Mouse (Mus musculus) kidney, embryonic 15.5 days (tissue): ENCODE data around the gene Ppm1e. TPM values are rescaled to one million over a fixed set of nuclear protein-coding genes. Genes with fewer than 3 reads are reported as not detected.

Source experiments
- ATAC-seq: fragments of 200-750 bp; cut with Nextera tagmentation; replicated peaks from 2 replicates; pipeline ENCODE4 v1.8.0; 2017; ENCODE audit warnings: moderate TSS enrichment; ENCODE audit not compliant: low FRiP score
- H3K27ac ChIP-seq: fragments of 300-500 bp; sonication (generic); 2 replicates; pipeline ENCODE4 v1.5.1; 2015; ENCODE audit warnings: mild to moderate bottlenecking, inconsistent platforms
- H3K27me3 ChIP-seq: fragments of 300-500 bp; sonication (generic); 2 replicates; pipeline ENCODE4 v1.6.1; 2015; ENCODE audit warnings: inconsistent platforms
- H3K36me3 ChIP-seq: fragments of 300-500 bp; sonication (generic); 2 replicates; pipeline ENCODE4 v1.6.1; 2015; ENCODE audit warnings: inconsistent platforms
- H3K4me1 ChIP-seq: fragments of 300-500 bp; sonication (generic); 2 replicates; pipeline ENCODE4 v1.6.1; 2015; ENCODE audit warnings: inconsistent platforms
- H3K4me2 ChIP-seq: fragments of 300-500 bp; sonication (generic); 2 replicates; pipeline ENCODE4 v1.6.1; 2015; ENCODE audit warnings: moderate library complexity, mild to moderate bottlenecking, inconsistent platforms
- H3K4me3 ChIP-seq: fragments of 300-500 bp; sonication (generic); replicated peaks from 2 replicates; pipeline ENCODE4 v1.5.1; 2015; ENCODE audit warnings: mild to moderate bottlenecking, inconsistent platforms
- H3K9ac ChIP-seq: fragments of 300-500 bp; sonication (generic); 2 replicates; pipeline ENCODE4 v1.6.1; 2015; ENCODE audit warnings: mild to moderate bottlenecking, inconsistent platforms
- H3K9me3 ChIP-seq: fragments of 300-500 bp; sonication (generic); replicated peaks from 2 replicates; pipeline ENCODE4 v1.6.1; 2016; ENCODE audit warnings: inconsistent platforms
- WGBS: fragments of 180-500 bp; shearing (Covaris S2); methylation state at CpG from one replicate; pipeline ENCODE4 v1.1.7; 2015; ENCODE audit warnings: mixed read lengths; 5-methylcytosine and 5-hydroxymethylcytosine counted together
- polyA plus RNA-seq: library from polyadenylated mRNA; unstranded; fragments of >200 nt; fragmentation: Nextera tagmentation; extraction: Ambion mirVana; gene quantifications from 2 replicates; pipeline ENCODE4 v1.2.1, GENCODE M21; 2015

Gene Ppm1e
- polyA plus RNA-seq, 1 experiment from 2014 or later = 2.9 TPM

GRCm38 (mm10) chr11:87357317-87358300 lies 1.2 kb downstream of the Ppm1e start:
- Histone ChIP-seq H3K9me3 (no peaks in the 10 kb centered on the region), H3K27me3 (peaks cover 45% of the 10 kb centered on the region), H3K4me2 (peak overlapping the region; percentile 87), H3K9ac (peak overlapping the region; percentile 43; the same call in 1 of the 2 replicates), H3K27ac (peak overlapping the region; percentile 23; the same call in 1 of the 2 replicates), H3K4me3 (peak overlapping the region; percentile 67), H3K36me3 (no peaks in the 10 kb centered on the region), H3K4me1 (peaks cover 19% of the 10 kb centered on the region)
- WGBS = 4% methylated on average over 31 of the region's 31 CpGs
- peak; percentile 31; the same call in 1 of the 2 replicates for ATAC-seq

- Histone ChIP-seq H3K9ac (no peak overlapping the region), H3K4me2 (no peak overlapping the region), H3K27me3 (peaks cover 29% of the 10 kb centered on the region), H3K36me3 (no peaks in the 10 kb centered on the region), H3K27ac (no peak overlapping the region), H3K9me3 (no peaks in the 10 kb centered on the region), H3K4me1 (peaks cover 19% of the 10 kb centered on the region), H3K4me3 (no peak overlapping the region)
- no peak for ATAC-seq
- WGBS = 86% methylated on average over 1 of the region's 1 CpGs
These were observed 4.0 kb downstream of the Ppm1e start for GRCm38 (mm10) chr11:87354861-87355260.

- Histone ChIP-seq H3K9ac (no peak overlapping the region), H3K27me3 (peaks cover 17% of the 10 kb centered on the region), H3K4me1 (peaks cover 15% of the 10 kb centered on the region), H3K9me3 (no peaks in the 10 kb centered on the region), H3K36me3 (no peaks in the 10 kb centered on the region), H3K4me3 (no peak overlapping the region), H3K27ac (no peak overlapping the region), H3K4me2 (no peak overlapping the region)
- no peak for ATAC-seq
- WGBS = 84% methylated on average over 7 of the region's 7 CpGs
These were observed 5.1 kb downstream of the Ppm1e start for GRCm38 (mm10) chr11:87353646-87354170.

DNA sequence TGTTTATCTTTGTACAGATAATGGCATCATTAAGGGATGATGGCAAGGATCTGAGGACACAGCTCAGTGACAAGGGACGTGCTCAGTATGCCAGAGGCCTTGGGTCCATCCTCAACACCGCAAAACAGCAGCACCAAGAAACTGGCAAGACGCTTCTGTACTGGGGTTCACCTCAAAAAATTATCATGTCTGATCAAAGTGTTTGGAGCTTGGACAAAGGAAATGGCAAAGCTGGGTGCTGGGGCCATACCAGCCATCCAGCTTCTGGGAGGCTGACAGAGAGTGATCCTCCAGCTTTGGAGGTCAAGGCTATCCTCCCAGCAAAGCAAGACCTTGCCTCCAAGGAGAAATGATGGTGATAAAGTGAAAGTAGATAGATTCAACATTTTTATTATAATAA lies 32.4 kb downstream of the Ppm1e start:
- Histone ChIP-seq H3K36me3 (no peaks in the 10 kb centered on the region), H3K27me3 (no peaks in the 10 kb centered on the region), H3K4me2 (no peak overlapping the region), H3K4me1 (no peaks in the 10 kb centered on the region), H3K27ac (no peak overlapping the region), H3K9ac (no peak overlapping the region), H3K4me3 (no peak overlapping the region), H3K9me3 (no peaks in the 10 kb centered on the region)
- no peak for ATAC-seq
- 85% methylated on average over 3 of the region's 3 CpGs for WGBS

GRCm38 (mm10) chr11:87322558-87322957 lies 36.3 kb downstream of the Ppm1e start:
- Histone ChIP-seq H3K9me3 (no peaks in the 10 kb centered on the region), H3K27me3 (no peaks in the 10 kb centered on the region), H3K4me1 (0 out of 2 replicates have a peak, but pooled peaks cover 2% of the 10 kb centered on the region), H3K4me2 (no peak overlapping the region), H3K4me3 (no peak overlapping the region), H3K9ac (no peak overlapping the region), H3K27ac (no peak overlapping the region), H3K36me3 (no peaks in the 10 kb centered on the region)
- ATAC-seq = no peak
- WGBS = 59% methylated on average over 8 of the region's 8 CpGs

- Histone ChIP-seq H3K4me3 (no peak overlapping the region), H3K27me3 (no peaks in the 10 kb centered on the region), H3K4me1 (0 out of 2 replicates have a peak, but pooled peaks cover 2% of the 10 kb centered on the region), H3K36me3 (no peaks in the 10 kb centered on the region), H3K4me2 (no peak overlapping the region), H3K9ac (no peak overlapping the region), H3K27ac (no peak overlapping the region), H3K9me3 (no peaks in the 10 kb centered on the region)
- 48% methylated on average over 5 of the region's 5 CpGs for WGBS
- ATAC-seq = no peak
These were observed 38.8 kb downstream of the Ppm1e start for GRCm38 (mm10) chr11:87320007-87320406.

DNA sequence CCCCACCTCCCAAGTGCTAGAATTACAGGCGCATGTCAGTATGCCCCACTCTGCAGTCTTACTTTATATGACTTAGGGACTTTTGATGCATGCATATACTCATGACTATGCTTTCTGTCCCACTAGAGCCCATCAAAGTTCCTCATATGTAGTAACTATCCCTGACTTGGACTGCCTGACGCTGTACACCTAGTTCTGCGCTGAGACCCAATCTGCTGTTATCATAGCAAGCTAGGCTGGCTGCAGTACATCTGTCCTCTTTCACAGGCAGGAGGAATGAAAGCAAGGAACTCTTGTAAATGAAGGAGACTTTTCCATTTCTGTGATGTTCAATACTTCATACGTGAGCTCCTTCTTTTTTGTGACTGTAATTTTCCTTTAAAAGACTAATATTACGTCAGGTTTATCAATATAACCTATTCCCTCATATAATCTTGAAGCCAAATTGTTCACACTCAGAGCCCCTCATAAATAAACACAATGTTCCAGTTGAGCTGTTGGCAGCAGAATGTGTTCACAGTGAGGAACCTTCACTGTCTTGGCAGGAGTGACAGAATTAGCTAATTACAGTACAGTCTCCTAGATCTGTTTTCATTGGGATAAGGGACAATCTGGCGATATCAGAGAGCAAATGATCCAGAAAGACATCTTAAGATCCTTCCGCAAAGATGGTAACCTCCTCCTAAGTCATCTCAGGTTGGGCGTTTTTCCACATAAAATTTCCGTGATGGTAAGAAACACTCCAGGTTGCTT lies 39.7 kb downstream of the Ppm1e start:
- no peak for ATAC-seq
- Histone ChIP-seq H3K36me3 (no peaks in the 10 kb centered on the region), H3K9ac (no peak overlapping the region), H3K27ac (no peak overlapping the region), H3K4me3 (no peak overlapping the region), H3K4me2 (no peak overlapping the region), H3K27me3 (no peaks in the 10 kb centered on the region), H3K9me3 (no peaks in the 10 kb centered on the region), H3K4me1 (0 out of 2 replicates have a peak, but pooled peaks cover 2% of the 10 kb centered on the region)
- WGBS = 79% methylated on average over 9 of the region's 9 CpGs

DNA sequence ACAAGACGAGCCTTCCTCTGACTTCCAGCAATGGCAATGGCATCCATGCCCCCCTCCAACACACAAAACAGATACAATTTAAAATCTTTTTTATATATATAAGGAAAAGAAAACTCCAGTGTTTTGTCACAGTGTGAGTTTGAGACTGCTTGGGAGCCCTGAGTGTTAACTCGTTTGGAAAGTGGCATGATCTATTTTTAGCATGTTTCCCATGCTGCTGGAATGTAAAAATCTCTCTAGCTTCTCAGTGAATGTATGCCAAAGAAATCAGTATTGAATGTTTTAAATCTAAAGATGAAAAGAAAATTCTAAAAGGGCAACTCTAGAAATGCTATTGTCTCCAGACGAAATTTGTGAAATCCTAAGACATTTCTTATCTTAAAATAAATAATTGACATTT lies 45.3 kb downstream of the Ppm1e start:
- Histone ChIP-seq H3K27ac (no peak overlapping the region), H3K4me3 (no peak overlapping the region), H3K27me3 (no peaks in the 10 kb centered on the region), H3K9ac (no peak overlapping the region), H3K36me3 (no peaks in the 10 kb centered on the region), H3K9me3 (no peaks in the 10 kb centered on the region), H3K4me2 (no peak overlapping the region), H3K4me1 (no peaks in the 10 kb centered on the region)
- 66% methylated on average over 3 of the region's 3 CpGs for WGBS
- ATAC-seq = no peak

DNA sequence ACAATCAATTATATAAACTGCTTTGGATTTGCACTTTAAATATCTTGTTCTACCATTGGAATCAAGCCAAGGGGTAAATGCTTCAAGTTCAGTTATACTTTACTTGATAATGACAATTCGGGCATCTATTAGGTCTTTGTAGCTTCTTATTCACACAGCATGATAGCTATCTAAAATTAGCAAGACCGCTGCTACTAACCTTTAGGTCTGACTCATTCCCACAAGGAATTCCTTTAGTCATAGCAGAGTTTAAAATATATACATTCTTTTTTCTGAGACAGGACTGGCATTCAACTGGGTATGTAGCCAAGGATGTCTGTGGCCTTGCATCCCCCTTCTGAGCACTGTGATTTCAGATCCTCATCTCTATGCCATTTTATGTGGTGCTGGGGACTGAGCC lies 48.5 kb downstream of the Ppm1e start:
- H3K27me3 ChIP-seq = no peaks in the 10 kb centered on the region
- no peaks in the 10 kb centered on the region for H3K9me3 ChIP-seq
- 84% methylated on average over 2 of the region's 2 CpGs for WGBS
- no peak overlapping the region for H3K4me3 ChIP-seq
- no peak overlapping the region for H3K9ac ChIP-seq
- no peak for ATAC-seq
- no peaks in the 10 kb centered on the region for H3K36me3 ChIP-seq
- no peaks in the 10 kb centered on the region for H3K4me1 ChIP-seq
- H3K27ac ChIP-seq = no peak overlapping the region
- H3K4me2 ChIP-seq = no peak overlapping the region

GRCm38 (mm10) chr11:87309329-87310074 lies 49.3 kb downstream of the Ppm1e start:
- ATAC-seq = no peak
- no peak overlapping the region for H3K4me3 ChIP-seq
- no peaks in the 10 kb centered on the region for H3K36me3 ChIP-seq
- WGBS = 83% methylated on average over 8 of the region's 8 CpGs
- H3K27me3 ChIP-seq = no peaks in the 10 kb centered on the region
- H3K27ac ChIP-seq = no peak overlapping the region
- no peaks in the 10 kb centered on the region for H3K9me3 ChIP-seq
- H3K4me2 ChIP-seq = no peak overlapping the region
- no peaks in the 10 kb centered on the region for H3K4me1 ChIP-seq
- no peak overlapping the region for H3K9ac ChIP-seq

DNA sequence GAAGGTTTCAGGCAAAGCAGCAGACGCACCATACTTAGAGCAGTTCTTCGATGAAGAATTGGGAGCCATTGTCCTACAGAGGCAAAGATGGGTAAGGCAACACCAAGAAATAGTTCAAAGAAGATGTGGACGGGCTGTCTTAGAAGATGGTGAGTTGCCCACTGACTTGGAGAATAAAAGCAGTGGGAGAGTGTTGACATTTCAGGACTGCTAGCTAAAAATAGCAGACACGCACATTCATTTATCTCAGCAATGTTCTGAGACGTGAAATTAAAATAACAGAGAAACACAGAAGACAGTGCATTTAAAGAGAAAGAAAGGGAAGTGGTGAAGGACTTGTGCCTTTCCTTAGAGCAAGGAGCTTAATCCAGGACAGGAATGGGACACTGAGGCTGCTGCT lies 59.8 kb downstream of the Ppm1e start:
- Histone ChIP-seq H3K36me3 (no peaks in the 10 kb centered on the region), H3K4me1 (no peaks in the 10 kb centered on the region), H3K9me3 (no peaks in the 10 kb centered on the region), H3K4me2 (no peak overlapping the region), H3K27ac (no peak overlapping the region), H3K9ac (no peak overlapping the region), H3K27me3 (no peaks in the 10 kb centered on the region), H3K4me3 (no peak overlapping the region)
- no peak for ATAC-seq
- WGBS = 54% methylated on average over 5 of the region's 5 CpGs
